Mouse (Mus musculus): ENCODE results near the gene Col25a1.

Col25a1 gene

GRCm38 (mm10) chr3:130166875-130167274, 35.6 kb downstream of the Col25a1 start:
- DNase-seq: no peak

GRCm38 (mm10) chr3:130172764-130173163, 41.5 kb downstream of the Col25a1 start:
- DNase-seq: no peak

- DNase-seq: peak; percentile 3
These were observed 49.1 kb downstream of the Col25a1 start for GRCm38 (mm10) chr3:130180181-130180940.

- no peak for DNase-seq
These were observed 49.8 kb downstream of the Col25a1 start for GRCm38 (mm10) chr3:130180964-130181590.

GRCm38 (mm10) chr3:130181591-130181980, 50.3 kb downstream of the Col25a1 start:
- no peak for DNase-seq

GRCm38 (mm10) chr3:130182450-130182849, 51.1 kb downstream of the Col25a1 start:
- DNase-seq: no peak

- no peak for DNase-seq
These were observed 53.8 kb downstream of the Col25a1 start for GRCm38 (mm10) chr3:130185111-130185510.

- no peak for DNase-seq
These were observed 56.3 kb downstream of the Col25a1 start for GRCm38 (mm10) chr3:130187588-130187987.

- no peak for DNase-seq
These were observed 62.1 kb downstream of the Col25a1 start for GRCm38 (mm10) chr3:130193450-130193849.

GRCm38 (mm10) chr3:130214631-130215030, 83.3 kb downstream of the Col25a1 start:
- DNase-seq: no peak

GRCm38 (mm10) chr3:130216141-130216540, 84.8 kb downstream of the Col25a1 start:
- no peak for DNase-seq

- no peak for DNase-seq
These were observed 85.3 kb downstream of the Col25a1 start for GRCm38 (mm10) chr3:130216646-130217045.

GRCm38 (mm10) chr3:130217705-130218104, 86.4 kb downstream of the Col25a1 start:
- no peak for DNase-seq

GRCm38 (mm10) chr3:130218232-130218728, 87.0 kb downstream of the Col25a1 start:
- DNase-seq: no peak

GRCm38 (mm10) chr3:130220811-130221210, 89.5 kb downstream of the Col25a1 start:
- no peak for DNase-seq

- DNase-seq: no peak
These were observed 96.9 kb downstream of the Col25a1 start for GRCm38 (mm10) chr3:130228186-130228585.

- no peak for DNase-seq
These were observed 101.6 kb downstream of the Col25a1 start for GRCm38 (mm10) chr3:130232944-130233343.

GRCm38 (mm10) chr3:130235233-130235632, 103.9 kb downstream of the Col25a1 start:
- DNase-seq: no peak

- no peak for DNase-seq
These were observed 104.8 kb downstream of the Col25a1 start for GRCm38 (mm10) chr3:130236129-130236528.

- no peak for DNase-seq
These were observed 106.6 kb downstream of the Col25a1 start for GRCm38 (mm10) chr3:130237852-130238251.

GRCm38 (mm10) chr3:130241924-130242323, 110.6 kb downstream of the Col25a1 start:
- DNase-seq: no peak

- no peak for DNase-seq
These were observed 111.5 kb downstream of the Col25a1 start for GRCm38 (mm10) chr3:130242647-130243296.

- DNase-seq: no peak
These were observed 121.1 kb downstream of the Col25a1 start for GRCm38 (mm10) chr3:130252355-130252754.

- DNase-seq: no peak
These were observed 124.8 kb downstream of the Col25a1 start for GRCm38 (mm10) chr3:130256059-130256458.
